In genomic region chr6:50808811-50809668, GRCm38 (mm10) we compare ENCODE assay signal across 8 mouse cellular contexts.
DNase-seq lines count a peak whose midpoint lies in the region; ATAC-seq and TF ChIP-seq lines count a peak whose summit lies in the region.

No protein-coding gene starts in this region.

- peak; percentile 55 for DNase-seq in embryo, embryonic 11 days
- DNase-seq in embryo, embryonic 9.5 days (ENCODE audit: extremely low spot score) = no peak
- DNase-seq in midbrain, embryonic 10.5 days (ENCODE audit: low spot score) = no peak
- DNase-seq in MN1 (ENCODE audit: low spot score) = no peak
- no peak for DNase-seq in liver, postnatal 0 days

- no peak overlapping the region for H3K9ac ChIP-seq in midbrain, embryonic 15.5 days
- peak overlapping the region; percentile 50; the same call in 1 of the 2 replicates for H3K9ac ChIP-seq in kidney, embryonic 16.5 days (replicated peaks; ENCODE audit: low read length)
- no peak overlapping the region for H3K9ac ChIP-seq in stomach, embryonic 15.5 days
- H3K9ac ChIP-seq in liver, postnatal 0 days (replicated peaks) = no peak overlapping the region

- H3K9me3 ChIP-seq in midbrain, embryonic 10.5 days (replicated peaks) = no peaks in the 10 kb centered on the region
- no peaks in the 10 kb centered on the region for H3K9me3 ChIP-seq in midbrain, embryonic 15.5 days
- H3K9me3 ChIP-seq in kidney, embryonic 16.5 days (ENCODE audit: low read length) = no peaks in the 10 kb centered on the region
- H3K9me3 ChIP-seq in stomach, embryonic 15.5 days = no peaks in the 10 kb centered on the region
- H3K9me3 ChIP-seq in liver, postnatal 0 days (ENCODE audit: low read length) = no peaks in the 10 kb centered on the region

- H3K27me3 ChIP-seq in midbrain, embryonic 10.5 days (ENCODE audit: low read depth, poor library complexity, severe bottlenecking) = peaks cover 21% of the 10 kb centered on the region
- no peaks in the 10 kb centered on the region for H3K27me3 ChIP-seq in midbrain, embryonic 15.5 days (replicated peaks)
- H3K27me3 ChIP-seq in kidney, embryonic 16.5 days (ENCODE audit: insufficient read depth, low read length) = no peaks in the 10 kb centered on the region
- H3K27me3 ChIP-seq in stomach, embryonic 15.5 days (replicated peaks) = no peaks in the 10 kb centered on the region; the same call in 1 of the 2 replicates
- 0 out of 2 replicates have a peak, but pooled peaks cover 3% of the 10 kb centered on the region for H3K27me3 ChIP-seq in liver, postnatal 0 days (ENCODE audit: insufficient read depth, low read length)

- H3K4me1 ChIP-seq in midbrain, embryonic 10.5 days = peaks cover 72% of the 10 kb centered on the region
- H3K4me1 ChIP-seq in midbrain, embryonic 15.5 days = peaks cover 17% of the 10 kb centered on the region
- H3K4me1 ChIP-seq in kidney, embryonic 16.5 days (ENCODE audit: insufficient read depth, low read length) = peaks cover 44% of the 10 kb centered on the region
- peaks cover 20% of the 10 kb centered on the region; the same call in 1 of the 2 replicates for H3K4me1 ChIP-seq in stomach, embryonic 15.5 days
- H3K4me1 ChIP-seq in liver, postnatal 0 days (ENCODE audit: insufficient read depth) = no peaks in the 10 kb centered on the region

- ATAC-seq in midbrain, embryonic 15.5 days (replicated peaks) = no peak
- peak; percentile 56; the same call in 1 of the 2 replicates for ATAC-seq in kidney, embryonic 16.5 days (ENCODE audit: low FRiP score, low TSS enrichment)
- no peak for ATAC-seq in stomach, embryonic 15.5 days (ENCODE audit: insufficient read depth, low FRiP score, low read depth)
- ATAC-seq in liver, postnatal 0 days = no peak

- 48% methylated on average over 24 of the region's 24 CpGs for WGBS in midbrain, embryonic 10.5 days
- WGBS in midbrain, embryonic 15.5 days = 44% methylated on average over 24 of the region's 24 CpGs
- 11% methylated on average over 24 of the region's 24 CpGs for whole genome bisulfite sequencing in kidney, embryonic 16.5 days
- WGBS in stomach, embryonic 15.5 days = 22% methylated on average over 24 of the region's 24 CpGs
- WGBS in liver, postnatal 0 days (ENCODE audit: insufficient replicate concordance) = 47% methylated on average over 24 of the region's 24 CpGs

- TF ChIP-seq CTCF in liver, postnatal 0 days (IDR thresholded peaks at IDR 0.05; ENCODE audit: low read depth) = no peak

- H3K4me3 ChIP-seq in midbrain, embryonic 10.5 days = 0 out of 2 replicates have a peak overlapping the region, but pooled peaks have one; percentile 7
- no peak overlapping the region for H3K4me3 ChIP-seq in midbrain, embryonic 15.5 days
- H3K4me3 ChIP-seq in kidney, embryonic 16.5 days (ENCODE audit: low read length) = peak overlapping the region; percentile 17
- H3K4me3 ChIP-seq in stomach, embryonic 15.5 days (replicated peaks) = no peak overlapping the region
- H3K4me3 ChIP-seq in liver, postnatal 0 days (ENCODE audit: low read depth, low read length) = no peak overlapping the region

- peak overlapping the region; percentile 84 for H3K27ac ChIP-seq in midbrain, embryonic 10.5 days (replicated peaks)
- no peak overlapping the region for H3K27ac ChIP-seq in midbrain, embryonic 15.5 days
- H3K27ac ChIP-seq in kidney, embryonic 16.5 days (ENCODE audit: low read length) = peak overlapping the region; percentile 95
- H3K27ac ChIP-seq in stomach, embryonic 15.5 days = peak overlapping the region; percentile 77
- no peak overlapping the region for H3K27ac ChIP-seq in liver, postnatal 0 days (ENCODE audit: low read depth)

- no peak for TF ChIP-seq EP300 in liver, postnatal 0 days (IDR thresholded peaks at IDR 0.05; ENCODE audit: low read depth)

- no peak overlapping the region for H3K4me2 ChIP-seq in midbrain, embryonic 15.5 days
- peak overlapping the region; percentile 44 for H3K4me2 ChIP-seq in kidney, embryonic 16.5 days (replicated peaks; ENCODE audit: low read depth, low read length)
- H3K4me2 ChIP-seq in stomach, embryonic 15.5 days = peak overlapping the region; percentile 33
- no peak overlapping the region for H3K4me2 ChIP-seq in liver, postnatal 0 days (ENCODE audit: low read depth, low read length)

- no peaks in the 10 kb centered on the region for H3K36me3 ChIP-seq in midbrain, embryonic 10.5 days
- H3K36me3 ChIP-seq in midbrain, embryonic 15.5 days (replicated peaks) = no peaks in the 10 kb centered on the region
- no peaks in the 10 kb centered on the region for H3K36me3 ChIP-seq in kidney, embryonic 16.5 days (ENCODE audit: insufficient read depth, low read length)
- no peaks in the 10 kb centered on the region for H3K36me3 ChIP-seq in stomach, embryonic 15.5 days
- H3K36me3 ChIP-seq in liver, postnatal 0 days (replicated peaks; ENCODE audit: insufficient read depth, low read length) = no peaks in the 10 kb centered on the region

Comparison
In these comparisons a context has a peak if more than half of its experiments do, and no peak if none do; other contexts are left out.
1. H3K27ac ChIP-seq: peak in midbrain, embryonic 10.5 days (single experiment), kidney, embryonic 16.5 days (single experiment) and stomach, embryonic 15.5 days (single experiment); none in midbrain, embryonic 15.5 days (single experiment) and liver, postnatal 0 days (single experiment).
2. H3K4me3 ChIP-seq: peak in midbrain, embryonic 10.5 days (single experiment) and kidney, embryonic 16.5 days (single experiment); none in midbrain, embryonic 15.5 days (single experiment), stomach, embryonic 15.5 days (single experiment) and liver, postnatal 0 days (single experiment).
3. H3K4me2 ChIP-seq: peak in kidney, embryonic 16.5 days (single experiment) and stomach, embryonic 15.5 days (single experiment); none in midbrain, embryonic 15.5 days (single experiment) and liver, postnatal 0 days (single experiment).